Mouse (Mus musculus): ENCODE measurements around the gene Rnf146.
A peak's percentile ranks its signal among the peaks of the same experiment; 100 is the strongest.
"Not testable (repeated sequence)": the region's sequence is repeated elsewhere in the genome, so short reads cannot be mapped to it uniquely, and the experiment has no call there.

Rnf146 gene

DNA sequence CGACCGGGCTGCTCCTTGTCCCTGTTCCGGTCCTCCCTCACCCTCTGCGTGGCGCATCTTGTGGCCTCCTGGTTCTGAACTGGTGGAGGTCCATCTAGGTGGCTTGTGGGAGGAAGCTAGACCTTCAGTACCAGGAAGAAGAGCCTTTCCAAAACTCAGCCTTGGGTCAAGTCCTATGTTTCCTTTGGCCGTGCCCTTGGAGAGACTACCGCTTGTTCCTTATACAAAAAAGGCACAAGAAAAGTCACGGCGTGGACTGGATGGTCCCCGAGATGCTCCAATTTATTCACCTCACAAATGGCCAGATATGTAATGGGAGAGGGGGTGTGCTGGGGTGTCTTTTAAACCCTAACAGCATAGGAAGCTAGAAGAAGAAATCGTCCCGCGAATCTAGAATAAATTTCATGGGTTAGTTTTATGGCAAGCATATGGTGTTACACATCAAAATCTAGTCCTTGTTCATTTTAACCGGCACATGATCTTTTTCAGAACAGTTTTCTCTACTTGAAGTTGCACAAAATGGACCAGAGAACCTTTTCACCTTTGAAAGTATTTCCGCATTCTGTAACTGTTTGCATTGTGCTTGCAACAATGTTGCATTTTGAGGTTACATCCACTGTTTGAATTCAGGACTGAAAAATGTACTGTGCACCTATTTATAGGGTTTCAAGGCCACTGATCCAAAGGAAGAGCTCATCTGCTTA is at the start of gene Rnf146:
Rnf146 (minus strand) TSS at position 246 of the 704 bp plus-strand sequence.
- no peak for DNase-seq (ENCODE audit: low spot score in 2 of 2)

DNA sequence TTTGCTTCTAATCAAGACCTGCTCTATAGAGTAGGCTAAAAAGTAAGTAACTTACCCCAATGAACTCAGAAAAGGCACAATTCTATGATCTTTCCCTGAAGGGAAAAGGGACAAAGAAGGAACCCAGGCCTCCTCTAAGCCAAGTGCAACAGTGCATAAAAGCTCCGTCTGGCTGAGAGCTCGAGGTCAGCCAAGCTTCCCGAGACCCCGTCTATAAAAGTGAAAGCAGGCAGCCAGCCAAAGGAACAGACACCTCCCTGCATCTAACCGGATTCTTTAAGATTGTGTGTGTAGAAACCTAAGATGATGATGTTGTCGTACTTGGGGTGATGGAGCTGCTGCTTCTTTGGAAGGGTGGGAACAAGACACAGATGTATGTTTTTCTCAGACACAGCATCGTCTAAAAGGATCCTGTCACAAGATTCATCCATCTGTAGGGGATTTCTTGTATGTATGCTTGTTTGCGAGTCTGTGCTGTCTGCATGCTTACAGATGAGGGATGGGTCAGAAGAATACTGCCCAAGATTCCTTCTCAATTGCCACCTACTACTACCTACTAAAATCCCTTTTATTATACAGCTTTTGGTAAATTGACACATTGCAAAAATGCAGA is 40.5 kb upstream of the Rnf146 start:
- no peak for DNase-seq (ENCODE audit: low spot score in 2 of 2)

DNA sequence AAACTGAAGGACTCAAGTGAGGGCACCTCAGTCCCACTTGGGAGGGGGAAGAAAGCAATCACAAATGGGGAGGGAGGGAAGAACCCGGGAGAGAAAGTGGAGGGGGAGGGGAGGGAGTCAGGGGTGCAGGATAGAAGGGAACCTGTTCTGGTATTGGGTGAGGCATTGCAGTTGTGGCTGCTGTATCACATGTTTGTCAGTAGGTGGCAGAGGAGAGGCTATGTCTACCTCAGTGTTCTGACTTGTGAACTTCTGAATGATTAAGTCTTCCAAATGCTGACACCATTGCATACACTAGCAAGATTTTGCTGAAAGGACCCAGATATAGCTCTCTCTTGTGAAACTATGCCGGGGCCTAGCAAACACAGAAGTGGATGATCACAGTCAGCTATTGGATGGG is 32.6 kb upstream of the Rnf146 start:
- DNase-seq (ENCODE audit: low spot score in 2 of 2) = not testable (repeated sequence)

DNA sequence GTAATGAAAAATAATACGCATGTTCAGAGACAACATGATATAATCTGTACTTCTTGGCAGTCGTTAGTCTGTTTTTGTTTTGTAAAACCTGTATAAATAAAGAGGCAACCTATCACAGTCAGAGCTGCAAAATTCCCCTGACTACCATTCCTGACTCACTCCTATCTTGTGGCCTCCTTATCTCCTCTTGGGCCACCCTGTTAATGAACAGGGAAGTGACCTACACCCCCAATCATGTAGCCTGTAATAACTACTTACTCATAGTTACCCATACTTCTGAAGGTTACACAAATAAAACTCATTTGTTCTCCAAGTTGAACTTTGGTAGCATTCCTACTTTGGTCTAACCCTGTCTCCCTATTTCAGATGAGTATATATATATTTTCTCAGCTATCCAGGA is 19.3 kb upstream of the Rnf146 start:
- DNase-seq (ENCODE audit: low spot score in 2 of 2) = no peak

DNA sequence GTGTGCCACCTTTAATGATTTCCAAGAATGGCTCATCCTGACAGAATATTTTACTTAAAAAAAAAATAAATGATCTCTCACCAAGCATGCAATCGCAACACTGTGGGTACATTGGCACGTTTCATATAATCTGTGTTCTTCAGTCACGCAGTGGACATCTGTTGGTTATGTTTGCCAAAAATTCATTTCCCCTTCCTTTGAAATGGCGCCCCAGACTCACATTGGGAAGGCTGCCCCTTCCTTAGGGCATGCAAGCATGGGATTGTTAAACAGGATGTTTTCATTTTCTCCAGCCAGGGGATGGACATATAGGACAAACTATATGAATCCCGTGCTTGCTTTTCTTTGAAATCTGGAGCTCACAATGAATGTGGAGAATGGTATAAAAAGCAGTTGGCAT is 11.8 kb upstream of the Rnf146 start:
- DNase-seq (ENCODE audit: low spot score in 2 of 2) = no peak

DNA sequence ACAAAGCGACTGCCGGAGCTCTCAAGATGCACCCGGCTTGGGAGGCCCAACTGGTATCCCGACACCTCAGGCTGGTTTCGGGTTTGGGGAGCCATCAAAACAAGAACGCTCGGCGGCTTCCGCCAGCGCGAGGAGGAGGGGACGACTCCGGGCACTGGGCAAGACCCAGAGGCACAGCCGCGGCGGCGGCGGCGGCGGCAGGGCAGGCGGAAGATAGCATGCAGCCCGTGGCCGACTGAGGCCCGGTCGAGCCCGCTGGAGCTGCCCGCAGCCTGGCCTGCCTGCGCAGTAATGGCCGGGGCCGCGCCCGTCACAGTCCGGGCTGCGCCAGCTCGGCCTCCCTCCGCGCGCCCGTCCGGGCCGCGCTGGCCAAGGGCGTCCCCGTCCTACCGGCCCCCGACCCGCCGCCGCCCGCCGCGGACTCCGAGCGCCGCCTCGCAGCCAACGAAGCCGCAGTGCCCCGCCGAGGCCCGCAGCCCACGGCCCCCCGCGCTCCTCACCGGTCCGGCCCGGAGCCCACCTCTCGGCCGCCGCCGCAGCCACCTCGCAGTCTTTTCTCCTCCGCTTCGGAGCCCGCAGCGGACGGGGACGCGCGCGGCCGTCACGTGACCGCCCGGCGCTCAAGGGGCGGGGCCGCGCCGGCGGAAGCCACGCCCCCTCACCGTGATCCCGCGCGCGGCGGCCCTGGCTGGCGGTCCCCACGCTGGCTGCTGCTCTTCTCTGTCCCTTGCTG is 612 bp downstream of the Rnf146 start:
- DNase-seq (ENCODE audit: low spot score in 2 of 2) = peak; percentile 76 to 87

DNA sequence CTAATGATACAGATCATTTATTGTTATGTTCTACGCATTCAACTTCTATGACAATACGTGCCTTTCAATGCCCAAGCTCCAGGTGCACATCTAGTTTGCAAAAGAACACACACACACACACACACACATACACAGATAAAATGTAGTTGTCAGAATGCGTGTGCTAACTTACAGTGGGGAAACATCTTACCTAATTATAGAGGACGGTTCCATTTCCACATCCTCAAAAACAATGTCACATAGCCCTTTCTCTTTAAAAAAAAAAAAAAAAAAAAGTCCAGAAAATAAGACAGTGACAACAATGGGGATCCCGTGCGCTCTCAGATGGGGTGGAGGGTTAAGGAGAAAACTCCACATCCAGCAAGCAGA is 1.2 kb downstream of the Rnf146 start:
- no peak for DNase-seq (ENCODE audit: low spot score in 2 of 2)

DNA sequence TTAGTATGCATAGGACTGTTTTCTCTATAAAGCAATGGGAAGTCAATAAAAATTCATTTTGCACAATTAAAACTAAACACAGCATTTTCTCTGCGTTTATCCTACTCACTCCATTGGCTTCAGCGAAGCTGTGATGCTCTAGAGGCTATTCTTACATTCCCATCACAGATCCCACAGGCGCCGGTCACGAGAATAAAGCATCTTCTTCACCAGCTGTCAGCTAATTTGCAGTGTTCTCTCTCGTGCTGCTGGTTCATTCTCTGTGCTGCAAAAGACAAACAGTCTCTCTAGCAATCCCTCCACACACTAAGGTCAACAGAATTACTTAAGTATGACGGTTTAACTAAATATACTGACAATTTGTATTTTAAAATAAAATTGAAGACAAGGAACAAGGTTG is 8.1 kb downstream of the Rnf146 start:
- no peak for DNase-seq (ENCODE audit: low spot score in 2 of 2)

DNA sequence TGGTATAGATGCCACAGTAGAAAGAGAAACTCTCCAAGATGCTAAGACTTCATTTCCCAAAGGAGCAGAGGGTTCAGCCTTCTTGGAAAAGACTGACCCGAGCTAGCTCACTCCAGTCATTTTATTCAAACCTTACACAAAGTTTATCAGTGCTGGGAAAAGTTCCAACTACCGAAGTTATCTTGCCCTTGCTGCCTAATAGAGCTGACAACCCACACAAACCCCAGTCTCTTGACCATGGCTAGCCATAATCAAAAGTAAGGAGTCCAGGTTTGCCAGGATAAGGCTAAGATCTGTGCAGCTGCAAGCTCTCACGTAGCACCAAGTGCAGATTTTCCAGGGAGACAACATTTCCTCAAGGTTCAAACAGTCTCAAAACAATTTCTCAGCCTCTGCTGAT is 9.7 kb downstream of the Rnf146 start:
- no peak for DNase-seq (ENCODE audit: low spot score in 2 of 2)

DNA sequence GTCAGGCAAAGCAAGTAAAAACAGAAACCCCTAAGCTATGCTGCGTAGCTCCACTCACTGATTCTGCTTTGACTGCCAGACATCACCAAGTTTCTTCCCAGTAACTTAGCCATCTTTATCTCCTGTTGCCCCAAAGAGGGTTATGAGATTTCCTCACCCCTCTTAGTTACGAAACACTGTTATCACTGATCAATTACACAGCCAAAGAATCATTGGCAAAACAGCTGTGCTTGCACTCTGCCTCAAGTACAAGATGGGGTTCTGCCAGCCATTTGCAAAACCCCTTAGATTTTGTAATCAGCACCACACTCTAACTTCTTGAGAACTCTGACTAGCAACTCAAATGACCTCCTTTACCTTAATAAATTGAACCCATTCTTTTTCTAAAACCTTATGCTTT is 10.8 kb downstream of the Rnf146 start:
- no peak for DNase-seq (ENCODE audit: low spot score in 2 of 2)

DNA sequence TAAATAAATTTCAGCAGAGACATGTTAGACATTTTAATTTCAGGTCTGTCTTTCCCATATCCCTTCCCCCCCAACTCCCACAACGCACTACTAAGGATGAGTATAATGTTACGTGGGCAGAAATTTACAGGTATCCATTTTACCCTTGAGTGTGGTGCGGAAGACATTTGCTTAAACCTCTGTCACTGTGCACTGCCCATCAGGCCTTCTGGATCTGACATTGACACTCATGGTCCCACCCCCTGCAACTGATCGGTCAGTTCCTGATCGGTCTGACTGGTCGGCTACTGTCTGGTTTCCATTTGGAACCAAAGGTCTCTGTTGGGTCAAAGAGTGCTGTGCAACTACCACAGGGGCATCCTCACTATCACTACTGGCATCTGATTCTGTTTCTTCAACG is 15.6 kb downstream of the Rnf146 start:
- DNase-seq (ENCODE audit: low spot score in 2 of 2) = no peak

DNA sequence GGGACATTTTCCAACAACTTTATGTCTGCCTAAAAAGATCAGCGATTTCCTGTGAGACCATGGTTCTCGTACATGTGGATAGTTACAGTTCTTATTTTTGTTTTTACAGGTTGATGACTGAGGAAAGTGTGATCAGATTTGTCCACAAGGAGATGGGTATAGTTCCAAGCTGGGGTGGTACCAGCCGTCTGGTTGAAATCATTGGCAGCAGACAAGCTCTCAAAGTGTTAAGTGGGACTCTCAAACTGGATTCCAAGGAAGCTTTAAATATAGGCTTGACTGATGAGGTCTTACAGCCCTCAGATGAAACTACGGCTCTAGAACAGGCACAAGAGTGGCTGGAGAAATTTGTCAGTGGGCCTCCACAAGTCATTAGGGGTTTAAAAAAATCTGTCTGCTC is 18.0 kb downstream of the Rnf146 start:
- DNase-seq (ENCODE audit: low spot score in 2 of 2) = no peak

DNA sequence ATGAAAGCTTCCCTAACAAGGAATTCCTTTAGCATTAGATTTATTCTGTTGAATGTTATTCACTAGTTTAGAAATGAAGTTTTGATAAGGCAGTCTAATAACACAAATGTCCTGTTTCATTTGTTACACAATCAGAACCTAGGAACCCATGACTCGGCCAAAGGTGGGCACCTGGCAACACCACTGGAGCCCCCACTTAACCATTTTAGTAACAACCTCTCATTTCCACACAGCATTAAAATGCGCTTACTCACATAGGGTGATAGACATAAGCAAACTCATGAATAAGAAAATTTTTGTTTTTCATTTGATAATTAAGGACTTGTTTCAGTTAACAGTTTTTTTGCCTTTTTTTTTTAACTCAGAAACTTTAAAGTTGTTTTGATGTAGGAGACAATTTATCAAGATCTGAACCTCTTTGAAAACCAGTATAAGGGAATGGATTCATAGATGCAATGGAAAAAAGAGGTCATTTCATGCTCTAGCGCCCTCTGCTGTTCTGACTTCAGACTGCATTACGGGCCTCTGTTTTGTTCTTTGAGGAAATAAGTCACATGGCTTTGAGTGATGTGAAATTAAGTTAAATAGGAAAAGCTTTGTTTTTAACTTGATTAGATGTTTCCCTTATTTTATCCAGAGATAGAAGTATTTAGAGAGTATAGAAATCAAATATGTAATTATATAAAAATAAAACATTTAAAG is 23.7 kb downstream of the Rnf146 start:
- peak in 1 of 2 experiments; percentile 50 for DNase-seq (ENCODE audit: low spot score in 2 of 2)

DNA sequence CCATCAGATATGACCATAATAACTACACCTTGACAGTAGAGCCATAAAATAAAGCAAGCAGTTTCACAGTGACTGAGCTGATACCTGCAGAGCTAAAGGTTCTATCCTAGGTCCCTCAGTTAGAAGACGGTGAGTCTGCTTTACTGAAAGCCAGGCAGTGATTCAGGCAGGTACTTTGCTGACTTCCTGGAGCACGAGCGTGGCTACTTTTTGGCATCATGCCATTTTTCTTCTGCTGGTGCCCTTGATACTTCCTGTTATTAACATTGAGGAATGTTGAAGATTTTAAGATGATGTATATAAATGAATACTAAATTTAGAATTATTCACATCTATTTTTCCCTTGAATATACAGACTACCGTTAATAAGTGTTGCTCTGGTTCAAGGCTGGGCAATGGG is 28.4 kb downstream of the Rnf146 start:
- DNase-seq (ENCODE audit: low spot score in 2 of 2) = no peak

DNA sequence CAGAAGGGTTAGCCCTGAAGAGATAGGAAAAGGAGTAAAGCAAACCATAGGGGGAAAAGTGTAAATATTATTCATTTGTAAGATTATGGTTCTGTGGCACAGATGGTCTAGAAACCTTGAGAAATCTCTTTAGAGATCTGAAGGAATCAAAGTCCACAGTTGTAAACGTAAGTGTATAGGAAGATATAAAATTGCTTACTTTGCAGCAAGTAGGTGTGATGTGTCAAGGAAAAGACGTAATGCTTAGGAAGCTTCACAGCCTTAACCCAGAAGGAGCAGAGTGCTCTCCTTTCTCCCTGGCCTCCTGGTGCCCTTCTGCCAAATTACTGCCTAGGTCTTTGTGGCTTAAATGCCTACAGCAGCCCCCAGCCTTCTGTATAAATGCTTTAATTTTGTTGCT is 37.4 kb downstream of the Rnf146 start:
- no peak for DNase-seq (ENCODE audit: low spot score in 2 of 2)

DNA sequence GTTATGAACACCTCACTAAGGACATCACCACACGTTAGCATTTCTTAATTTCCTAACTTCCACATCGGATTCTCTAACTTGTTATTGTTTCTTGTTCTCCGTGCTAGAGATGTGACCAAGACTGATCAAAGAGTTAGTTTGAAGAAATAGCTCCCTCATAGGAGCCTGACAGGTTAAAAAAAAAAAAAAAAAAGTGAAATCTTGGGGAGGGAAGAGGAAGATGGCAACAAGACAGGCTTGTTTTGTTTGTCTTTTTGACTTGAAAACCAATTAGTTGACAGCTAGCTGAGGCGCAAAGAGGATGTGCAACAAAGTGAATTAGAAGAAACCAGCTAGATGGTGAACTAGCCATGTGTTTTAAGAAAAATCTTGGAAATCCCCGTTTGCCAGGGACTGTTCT is 48.3 kb downstream of the Rnf146 start:
- DNase-seq (ENCODE audit: low spot score in 2 of 2) = no peak

DNA sequence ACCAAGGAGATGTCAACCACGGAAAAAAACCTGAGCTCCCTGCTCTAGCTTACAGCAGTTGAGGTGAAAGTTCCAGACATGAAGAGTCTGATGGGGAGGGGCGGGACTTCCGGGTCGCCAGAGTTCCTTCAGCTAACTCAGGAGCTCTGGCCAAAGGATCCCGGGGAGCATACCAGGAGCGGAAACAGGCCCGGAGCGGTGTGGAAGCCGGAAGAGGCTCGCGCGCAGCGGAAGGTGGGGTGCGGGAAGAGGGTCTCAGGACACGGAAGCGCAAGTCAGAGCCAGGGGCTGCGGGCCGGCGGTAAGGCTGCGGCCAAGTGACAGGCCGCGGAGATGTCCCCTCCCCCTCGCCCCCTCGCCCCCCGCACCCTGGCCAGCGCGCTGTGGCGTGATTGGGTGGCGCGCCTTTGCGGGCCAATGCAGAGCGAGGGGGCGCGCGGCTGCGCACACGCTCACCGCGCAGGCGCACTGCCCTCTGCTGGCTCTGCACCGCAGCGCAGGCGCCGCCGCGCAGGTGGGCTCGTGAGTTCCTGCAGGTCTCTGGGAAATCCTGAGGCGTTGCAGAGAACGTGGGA is 49.1 kb downstream of the Rnf146 start, which contains the start of gene Echdc1:
Echdc1 (plus strand) TSS at position 103 of the 575 bp plus-strand sequence.
- peak; percentile 71 to 77 for DNase-seq (ENCODE audit: low spot score in 2 of 2)

DNA sequence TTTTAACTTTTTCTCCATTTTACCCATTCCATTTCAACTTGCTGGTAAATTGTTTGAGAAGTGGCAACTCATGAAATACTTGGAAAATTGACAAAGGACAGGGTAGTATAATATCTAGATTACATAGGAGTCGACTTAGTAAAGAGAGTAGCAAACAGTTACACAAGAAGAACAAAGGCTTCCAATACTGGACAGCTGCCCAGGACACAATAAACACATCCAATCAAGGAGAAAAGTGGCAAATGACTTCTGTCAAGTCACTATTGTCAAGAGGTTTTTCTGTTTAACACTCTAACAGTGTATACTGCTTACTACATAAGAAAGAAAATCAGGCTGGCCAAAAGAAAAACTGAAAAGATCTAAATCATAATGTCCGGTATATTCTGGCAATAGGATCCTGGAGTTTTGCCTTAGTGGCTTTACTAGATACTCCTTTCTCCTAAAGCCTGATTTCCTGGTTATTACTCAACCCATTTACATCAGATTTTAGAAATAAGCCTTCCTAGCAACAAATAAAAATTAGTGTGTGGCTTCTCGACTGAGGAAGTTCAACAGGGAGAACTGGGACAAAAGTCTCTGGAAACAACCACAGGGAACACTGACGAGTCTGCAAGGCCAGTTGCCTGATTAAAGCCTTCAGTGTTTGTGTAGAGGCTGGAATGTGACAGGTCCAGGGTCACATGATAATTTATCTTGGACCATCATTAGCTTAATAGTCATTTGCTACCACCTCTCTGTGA is 50.6 kb downstream of the Rnf146 start:
- no peak for DNase-seq (ENCODE audit: low spot score in 2 of 2)

DNA sequence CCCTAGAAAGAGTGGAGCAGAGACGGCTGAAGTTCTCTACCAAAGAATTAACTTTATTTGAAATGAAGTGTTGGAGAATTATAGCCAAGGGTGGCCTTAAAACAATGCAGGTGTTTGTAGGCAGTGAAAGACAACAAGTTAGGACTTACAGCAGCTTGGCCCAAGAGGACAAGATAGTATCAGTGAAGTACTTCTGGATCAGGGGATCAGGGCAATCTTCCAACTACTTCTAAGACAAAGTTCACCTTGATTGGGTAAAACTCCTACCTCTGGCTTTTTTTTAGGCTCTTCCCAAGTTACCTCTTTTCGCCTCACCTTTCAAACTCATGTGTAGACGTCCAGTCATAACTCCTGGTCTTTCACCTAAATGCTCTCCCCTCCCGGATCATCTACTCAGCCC is 60.0 kb downstream of the Rnf146 start:
- no peak for DNase-seq (ENCODE audit: low spot score in 2 of 2)

Measured in urinary bladder, adult 18-20 months (tissue).